Mouse (Mus musculus) heart, postnatal 0 days (tissue): ENCODE results near the gene Gm49373. TPM values are rescaled to one million over a fixed set of nuclear protein-coding genes. Genes with fewer than 3 reads are reported as not detected.
A peak's percentile ranks its signal among the peaks of the same experiment; 100 is the strongest.

ENCODE experiments used
- ATAC-seq: fragments of 200-750 bp; cut with Nextera tagmentation; 2 replicates; pipeline ENCODE4 v1.8.0; 2017; ENCODE audit warnings: low read depth, moderate number of reproducible peaks, moderate library complexity; ENCODE audit not compliant: insufficient read depth
- DNase-seq: peaks from one replicate; pipeline ENCODE4 v3.0.0-alpha.2; 2016; ENCODE audit warnings: low spot score
- H3K27ac ChIP-seq: fragments of 300-500 bp; sonication (generic); 2 replicates; pipeline ENCODE4 v1.5.1; 2014; ENCODE audit warnings: low read depth, mild to moderate bottlenecking
- H3K27me3 ChIP-seq: fragments of 300-500 bp; sonication (generic); 2 replicates; pipeline ENCODE4 v1.6.1; 2014; ENCODE audit warnings: low read length, mixed read lengths; ENCODE audit not compliant: control insufficient read depth, insufficient read depth
- H3K36me3 ChIP-seq: fragments of 300-500 bp; sonication (generic); replicated peaks from 2 replicates; pipeline ENCODE4 v1.6.1; 2014; ENCODE audit warnings: low read length, mixed read lengths; ENCODE audit not compliant: control insufficient read depth, insufficient read depth
- H3K4me1 ChIP-seq: fragments of 300-500 bp; sonication (generic); 2 replicates; pipeline ENCODE4 v1.6.1; 2014; ENCODE audit warnings: antibody characterized with exemption; ENCODE audit not compliant: control insufficient read depth, insufficient read depth
- H3K4me2 ChIP-seq: fragments of 300-500 bp; sonication (generic); 2 replicates; pipeline ENCODE4 v1.6.1; 2014; ENCODE audit warnings: low read depth, mild to moderate bottlenecking, low read length, moderate library complexity
- H3K4me3 ChIP-seq: fragments of 300-500 bp; sonication (generic); 2 replicates; pipeline ENCODE4 v1.5.1; 2014; ENCODE audit warnings: low read depth, low read length
- H3K9ac ChIP-seq: fragments of 300-500 bp; sonication (generic); replicated peaks from 2 replicates; pipeline ENCODE4 v1.6.1; 2014; ENCODE audit warnings: low read depth, low read length, mixed read lengths
- H3K9me3 ChIP-seq: fragments of 300-500 bp; sonication (generic); replicated peaks from 2 replicates; pipeline ENCODE4 v1.6.1; 2016; ENCODE audit warnings: low read length; ENCODE audit not compliant: control insufficient read depth
- CTCF ChIP-seq: IDR thresholded peaks from 2 replicates; pipeline ENCODE4 v1.5.1; 2016; ENCODE audit warnings: antibody characterized with exemption, control low read depth, low read depth
- EP300 ChIP-seq: IDR thresholded peaks from 2 replicates; pipeline ENCODE4 v1.6.1; 2016; ENCODE audit warnings: antibody characterized with exemption, low read depth
- WGBS: fragments of 180-500 bp; shearing (Covaris S2); extraction: QIAGEN DNeasy Blood & Tissue Kit; methylation state at CpG from one replicate; pipeline ENCODE4 v1.1.7; 2014; 5-methylcytosine and 5-hydroxymethylcytosine counted together
- polyA plus RNA-seq: library from polyadenylated mRNA; unstranded; fragments of >200 nt; fragmentation: Nextera tagmentation; extraction: Ambion mirVana; gene quantifications from 2 replicates; pipeline ENCODE4 v1.2.1, GENCODE M21; 2015
- total RNA-seq: library from RNA; depleted of rRNA; stranded (reverse); fragments of >200 nt; gene quantifications from 2 replicates; pipeline ENCODE4 v1.2.3, GENCODE M21; 2014; ENCODE audit warnings: low replicate concordance

Gene Gm49373
- total and polyA plus RNA-seq, 2 experiments from 2014 or later = 0.18 TPM; not detected in 1

DNA sequence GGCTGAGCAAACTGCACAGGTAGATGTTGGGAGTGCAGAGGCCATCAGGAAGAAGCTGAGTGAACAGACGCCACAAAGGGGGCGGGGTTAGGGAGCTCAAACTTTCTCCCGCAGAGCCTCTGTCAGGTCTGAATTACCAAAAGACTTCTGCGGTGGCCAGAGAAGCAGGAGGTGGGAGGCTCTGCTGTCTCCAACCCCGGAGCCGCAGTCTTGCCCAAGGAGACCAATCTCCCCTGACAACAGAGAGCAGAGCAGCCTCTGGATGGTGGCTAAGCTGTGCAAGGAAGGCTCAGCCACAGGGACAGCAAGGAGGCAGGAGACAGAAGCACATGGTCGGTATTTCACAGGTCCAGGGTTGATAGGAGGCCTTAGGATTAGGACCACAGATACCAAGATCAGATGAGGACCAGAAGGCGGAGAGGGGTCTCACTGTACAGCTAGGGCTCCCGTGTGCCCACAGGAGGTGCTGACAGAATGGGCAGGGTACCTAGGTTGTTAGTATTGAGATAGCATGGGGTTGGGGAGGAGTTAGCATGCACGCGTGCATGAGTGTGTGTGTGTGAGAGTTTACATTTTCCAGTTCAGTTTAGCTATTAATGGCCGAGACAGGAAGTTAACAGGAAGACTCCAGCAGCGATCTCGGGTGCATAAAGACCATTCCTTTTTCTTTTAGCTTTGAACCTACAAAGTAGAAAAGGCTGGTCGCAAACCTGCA lies 27.7 kb upstream of the Gm49373 start:
- 39% methylated on average over 15 of the region's 15 CpGs for WGBS
- Histone ChIP-seq H3K9ac (no peak overlapping the region), H3K9me3 (no peaks in the 10 kb centered on the region), H3K4me2 (no peak overlapping the region), H3K4me3 (no peak overlapping the region), H3K4me1 (no peaks in the 10 kb centered on the region), H3K27me3 (no peaks in the 10 kb centered on the region), H3K27ac (no peak overlapping the region), H3K36me3 (no peaks in the 10 kb centered on the region; the same call in 1 of the 2 replicates)
- DNase-seq (no peak), ATAC-seq (no peak)
- TF ChIP-seq CTCF = no peak
- TF ChIP-seq EP300 = no peak

DNA sequence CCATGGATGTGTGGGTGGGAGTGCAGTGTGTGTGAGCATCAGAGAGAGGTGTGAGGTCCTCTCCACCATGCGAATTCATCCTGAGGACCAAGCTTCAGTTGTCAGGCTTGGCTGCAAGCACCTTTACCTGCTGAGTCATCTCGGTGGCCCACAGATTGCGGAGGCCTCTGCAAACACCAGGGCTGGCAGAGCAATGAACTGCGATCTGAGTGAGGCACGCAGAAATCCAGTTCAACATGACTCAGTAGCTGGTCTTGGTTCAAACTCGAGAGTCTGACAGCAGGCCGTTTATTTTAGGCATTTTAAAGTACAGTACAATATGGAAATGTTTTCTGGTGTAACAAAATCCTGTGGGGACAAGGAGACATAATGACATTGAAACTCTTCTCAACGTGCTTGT lies 24.9 kb upstream of the Gm49373 start:
- Histone ChIP-seq H3K27me3 (no peaks in the 10 kb centered on the region), H3K4me3 (no peak overlapping the region), H3K9ac (no peak overlapping the region), H3K27ac (no peak overlapping the region), H3K9me3 (no peaks in the 10 kb centered on the region), H3K4me1 (no peaks in the 10 kb centered on the region), H3K4me2 (no peak overlapping the region), H3K36me3 (no peaks in the 10 kb centered on the region)
- DNase-seq (no peak), ATAC-seq (no peak)
- 52% methylated on average over 8 of the region's 8 CpGs for WGBS
- no peak for TF ChIP-seq CTCF
- TF ChIP-seq EP300 = no peak

DNA sequence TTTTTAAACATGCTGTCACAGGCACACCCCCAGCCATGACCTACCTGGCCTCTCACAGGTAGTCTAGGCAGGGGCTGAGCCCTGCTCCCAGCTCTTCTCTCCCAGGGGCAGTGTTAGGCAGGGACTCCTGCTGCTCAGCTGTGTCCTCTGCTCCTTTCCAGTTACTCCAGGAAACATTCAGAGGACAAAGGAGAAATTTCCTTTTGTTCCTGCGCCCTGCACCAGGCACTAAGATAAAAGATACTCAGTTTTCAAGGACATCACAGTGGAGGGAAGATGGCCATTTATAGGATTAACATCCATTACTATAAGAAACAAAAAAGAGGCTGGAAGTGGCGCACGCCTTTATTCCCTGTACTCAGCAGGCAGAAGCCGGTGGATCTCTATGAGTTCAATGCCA lies 23.1 kb upstream of the Gm49373 start:
- TF ChIP-seq CTCF (no peak), EP300 (no peak)
- Histone ChIP-seq H3K4me3 (no peak overlapping the region), H3K9ac (no peak overlapping the region), H3K9me3 (no peaks in the 10 kb centered on the region), H3K4me1 (peaks cover 1% of the 10 kb centered on the region; the same call in 1 of the 2 replicates), H3K36me3 (no peaks in the 10 kb centered on the region), H3K27ac (no peak overlapping the region), H3K27me3 (no peaks in the 10 kb centered on the region), H3K4me2 (no peak overlapping the region)
- DNase-seq = no peak
- WGBS = 89% methylated on average over 4 of the region's 4 CpGs
- no peak for ATAC-seq

DNA sequence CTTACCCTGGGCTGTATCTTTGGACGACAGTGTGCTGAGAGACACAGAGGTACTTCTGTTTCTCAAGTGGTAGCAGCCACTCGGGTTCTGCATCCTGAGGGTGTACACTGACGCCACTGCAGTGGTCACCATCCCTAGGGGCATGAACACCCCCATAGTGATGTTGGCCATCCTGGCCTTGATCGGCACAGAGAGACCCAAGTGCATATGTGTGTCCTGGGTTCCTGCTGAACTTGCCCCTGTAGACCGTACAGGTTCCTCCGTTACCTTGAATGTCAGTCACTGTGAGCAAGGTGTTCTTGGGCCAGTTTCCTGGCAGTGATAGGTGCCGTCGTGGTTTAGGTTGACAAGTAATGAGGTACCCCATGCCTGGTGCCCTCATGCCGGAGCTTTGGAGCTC lies 20.5 kb upstream of the Gm49373 start:
- H3K27me3 ChIP-seq = no peaks in the 10 kb centered on the region
- WGBS = 88% methylated on average over 9 of the region's 9 CpGs
- H3K27ac ChIP-seq = no peak overlapping the region
- peaks cover 16% of the 10 kb centered on the region for H3K36me3 ChIP-seq
- no peak for ATAC-seq
- H3K9ac ChIP-seq = no peak overlapping the region
- no peaks in the 10 kb centered on the region for H3K9me3 ChIP-seq
- no peak for DNase-seq
- TF ChIP-seq EP300 = no peak
- no peak for TF ChIP-seq CTCF
- no peak overlapping the region for H3K4me3 ChIP-seq
- H3K4me1 ChIP-seq = peaks cover 8% of the 10 kb centered on the region; the same call in 1 of the 2 replicates
- H3K4me2 ChIP-seq = no peak overlapping the region

DNA sequence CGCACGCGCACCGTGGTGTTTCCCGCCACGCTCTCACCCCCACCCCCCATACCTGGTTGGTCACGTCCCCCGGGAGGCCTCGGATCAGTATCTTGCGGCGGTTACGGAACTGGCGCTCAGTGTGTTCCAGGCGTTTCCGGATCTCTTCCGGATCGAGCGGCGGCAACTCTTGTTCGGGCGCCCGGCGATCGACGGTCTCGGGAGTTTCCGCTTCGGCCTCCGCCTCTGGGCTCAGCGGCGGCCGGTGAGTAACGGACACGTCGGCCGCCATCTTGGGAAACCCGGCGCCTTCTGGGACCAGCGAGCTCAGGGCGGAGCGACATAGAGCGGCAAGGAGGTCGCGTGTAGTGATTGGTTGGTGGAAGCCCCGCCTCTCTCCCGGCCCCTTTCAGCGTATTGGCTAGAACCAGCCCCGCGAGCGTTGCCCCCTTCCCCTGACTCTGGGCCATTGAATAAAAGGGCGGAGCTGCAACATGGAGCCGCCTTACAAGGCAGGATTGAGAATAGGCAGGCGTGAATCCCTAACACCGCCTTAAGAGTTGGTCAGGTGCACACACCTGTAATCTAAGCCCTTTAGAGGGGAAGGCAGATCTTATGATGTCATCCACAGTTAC lies 18.9 kb upstream of the Gm49373 start, which contains the start of the genes Gm38431 and Raver1:
Gene Gm38431, minus strand, starts transcription at position 291 of the 614 bp plus-strand sequence.
Gene Raver1, minus strand, starts transcription at position 302 of the 614 bp plus-strand sequence.
- H3K27ac ChIP-seq = peak within 1 kb of the TSS; percentile 80
- no peaks in the 10 kb centered on the region for H3K9me3 ChIP-seq
- H3K4me1 ChIP-seq = peaks cover 8% of the 10 kb centered on the region; the same call in 1 of the 2 replicates
- H3K4me2 ChIP-seq = peak within 1 kb of the TSS; percentile 81
- peak within 1 kb of the TSS; percentile 68 for H3K4me3 ChIP-seq
- peaks cover 30% of the 10 kb centered on the region for H3K36me3 ChIP-seq
- TF ChIP-seq CTCF = no peak
- no peak; the same call in 1 of the 2 replicates for TF ChIP-seq EP300
- under 1% methylated on average over 53 of the region's 54 CpGs for WGBS
- peak; percentile 100 for ATAC-seq
- no peaks in the 10 kb centered on the region for H3K27me3 ChIP-seq
- DNase-seq = peak; percentile 98
- peak within 1 kb of the TSS; percentile 61 for H3K9ac ChIP-seq
